Mouse (Mus musculus): ENCODE results near the gene Rnaseh2c.

Rnaseh2c gene

DNA sequence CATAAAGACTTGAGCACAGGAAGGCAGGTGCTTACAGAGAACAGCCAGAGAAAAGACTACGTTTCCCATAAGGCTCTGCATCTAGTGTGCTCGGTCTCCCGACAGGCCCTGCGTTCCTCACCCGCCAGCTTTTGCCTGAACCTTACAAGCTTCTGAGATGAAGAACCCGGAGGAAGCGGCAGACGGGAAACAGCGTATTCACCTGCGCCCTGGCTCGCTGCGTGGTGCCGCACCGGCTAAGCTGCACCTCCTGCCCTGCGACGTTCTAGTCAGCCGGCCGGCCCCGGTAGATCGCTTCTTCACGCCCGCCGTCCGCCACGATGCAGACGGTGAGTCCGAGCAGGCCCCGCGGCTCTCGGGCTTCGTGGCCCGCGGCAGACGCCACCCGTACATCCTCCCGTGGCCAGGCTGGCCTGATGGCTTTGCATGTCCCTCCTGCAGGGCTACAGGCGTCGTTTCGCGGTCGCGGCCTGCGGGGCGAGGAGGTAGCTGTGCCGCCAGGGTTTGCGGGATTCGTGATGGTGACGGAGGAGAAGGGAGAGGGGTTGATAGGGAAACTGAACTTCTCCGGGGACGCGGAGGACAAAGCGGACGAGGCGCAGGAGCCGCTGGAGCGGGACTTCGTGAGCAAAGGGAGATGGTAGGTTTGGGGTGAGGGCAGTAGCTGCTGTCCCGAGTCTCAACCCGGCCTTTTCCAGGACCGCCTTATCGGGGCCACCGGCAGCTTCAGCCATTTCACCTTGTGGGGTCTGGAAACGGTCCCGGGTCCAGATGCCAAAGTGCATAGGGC lies at the start of gene Rnaseh2c:
Gene Rnaseh2c, plus strand, starts transcription at position 122 of the 790 bp plus-strand sequence.
- DNase-seq (ENCODE audit: low spot score), result peak; percentile 74

DNA sequence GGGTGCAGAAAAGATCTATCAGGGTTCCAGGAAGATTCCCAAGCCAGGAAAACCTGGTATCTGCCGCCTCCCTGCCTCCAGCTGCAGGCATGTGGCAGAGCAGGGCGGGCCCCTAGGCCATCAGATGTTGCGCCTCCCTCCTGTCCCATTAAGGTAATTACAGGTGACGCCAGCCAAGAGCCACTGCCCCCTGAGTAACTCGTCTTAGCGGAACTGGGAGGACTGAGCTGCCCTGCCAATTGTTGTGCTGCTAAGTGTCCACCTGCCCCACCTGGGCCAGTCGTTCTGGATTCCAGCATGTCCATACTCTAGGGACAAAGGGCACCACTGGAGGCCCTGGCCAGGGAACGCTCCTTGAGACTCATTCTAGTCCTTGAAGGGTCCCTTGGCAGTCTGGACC lies 47.9 kb upstream of the Rnaseh2c start:
- no peak for DNase-seq (ENCODE audit: low spot score)

DNA sequence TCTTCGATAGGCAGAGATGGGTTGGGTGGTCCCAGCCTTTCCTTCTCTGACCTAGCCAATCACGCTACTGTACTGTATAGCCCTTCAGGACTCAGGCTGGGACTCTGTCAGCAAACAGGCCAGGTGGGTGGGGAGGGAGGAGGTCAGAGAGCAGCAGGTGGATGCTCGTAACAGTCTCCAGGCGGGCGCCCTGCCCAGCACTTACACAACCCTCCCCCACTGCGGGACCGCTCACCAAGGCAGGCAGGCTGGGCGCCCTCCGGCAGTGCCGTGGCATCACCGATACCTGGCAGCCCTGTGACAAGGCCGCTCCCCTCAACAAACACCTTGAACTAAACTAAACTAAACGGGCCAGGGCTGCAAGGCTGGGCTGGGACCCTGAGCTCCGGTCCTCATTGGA lies 47.5 kb upstream of the Rnaseh2c start:
- no peak for DNase-seq (ENCODE audit: low spot score)

DNA sequence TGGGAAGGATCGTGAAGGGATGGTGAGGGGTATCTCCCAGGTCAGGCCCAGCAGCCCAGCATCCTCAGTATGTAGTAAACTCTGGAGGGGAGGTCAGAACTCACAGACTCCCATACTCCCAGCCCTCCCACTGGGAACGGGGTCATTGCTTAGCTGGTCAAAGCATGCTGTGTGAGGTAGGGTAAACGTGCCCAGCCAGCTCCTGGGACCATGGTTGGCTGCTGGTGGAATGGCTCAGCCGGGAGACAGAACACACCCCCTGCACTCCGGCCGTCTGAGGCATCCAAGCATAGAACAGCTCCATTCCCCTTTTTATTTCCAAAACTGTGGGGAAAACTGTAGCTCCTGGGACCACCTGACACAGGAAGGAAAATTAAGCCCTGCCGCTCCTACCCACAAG lies 43.5 kb upstream of the Rnaseh2c start:
- DNase-seq (ENCODE audit: low spot score), result no peak

DNA sequence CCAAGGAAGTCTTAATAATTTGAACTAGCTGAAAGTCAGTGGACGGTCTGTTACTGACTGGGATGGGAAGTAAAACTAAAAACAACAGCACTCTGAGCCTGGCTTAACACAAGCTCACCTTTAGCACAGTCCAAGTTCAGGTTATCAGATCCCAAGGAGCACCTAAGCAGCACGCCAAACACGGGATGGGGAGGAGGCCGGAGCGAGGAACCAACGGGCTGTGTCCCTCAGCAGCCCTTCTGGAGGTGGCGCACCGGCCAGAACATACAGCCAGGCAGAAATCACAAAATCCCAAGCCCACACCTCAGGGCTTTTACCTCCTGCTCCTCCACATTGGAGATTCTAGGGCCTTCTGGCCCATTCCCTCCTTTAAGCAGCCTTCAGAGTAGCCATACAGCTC lies 42.9 kb upstream of the Rnaseh2c start:
- no peak for DNase-seq (ENCODE audit: low spot score)

DNA sequence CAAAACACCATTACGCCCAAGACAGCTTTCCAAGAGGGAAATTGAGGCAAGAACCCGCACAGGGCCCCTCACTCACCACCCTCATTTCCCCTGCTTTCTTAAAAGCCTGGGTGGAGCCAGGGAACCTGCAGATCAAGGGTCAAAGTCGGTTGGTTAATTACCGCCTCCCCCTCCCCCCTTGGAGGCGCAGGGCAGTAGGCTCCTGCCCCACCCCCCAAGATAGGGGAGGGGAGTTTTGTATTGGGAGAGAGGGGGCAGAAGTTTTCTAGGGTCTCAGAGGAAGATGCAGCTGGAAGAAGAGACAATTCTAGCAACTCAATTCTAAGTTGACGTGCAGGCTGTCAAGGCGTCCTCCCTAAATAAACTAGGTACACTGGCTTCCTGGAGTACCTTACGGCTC lies 42.4 kb upstream of the Rnaseh2c start:
- no peak for DNase-seq (ENCODE audit: low spot score)

DNA sequence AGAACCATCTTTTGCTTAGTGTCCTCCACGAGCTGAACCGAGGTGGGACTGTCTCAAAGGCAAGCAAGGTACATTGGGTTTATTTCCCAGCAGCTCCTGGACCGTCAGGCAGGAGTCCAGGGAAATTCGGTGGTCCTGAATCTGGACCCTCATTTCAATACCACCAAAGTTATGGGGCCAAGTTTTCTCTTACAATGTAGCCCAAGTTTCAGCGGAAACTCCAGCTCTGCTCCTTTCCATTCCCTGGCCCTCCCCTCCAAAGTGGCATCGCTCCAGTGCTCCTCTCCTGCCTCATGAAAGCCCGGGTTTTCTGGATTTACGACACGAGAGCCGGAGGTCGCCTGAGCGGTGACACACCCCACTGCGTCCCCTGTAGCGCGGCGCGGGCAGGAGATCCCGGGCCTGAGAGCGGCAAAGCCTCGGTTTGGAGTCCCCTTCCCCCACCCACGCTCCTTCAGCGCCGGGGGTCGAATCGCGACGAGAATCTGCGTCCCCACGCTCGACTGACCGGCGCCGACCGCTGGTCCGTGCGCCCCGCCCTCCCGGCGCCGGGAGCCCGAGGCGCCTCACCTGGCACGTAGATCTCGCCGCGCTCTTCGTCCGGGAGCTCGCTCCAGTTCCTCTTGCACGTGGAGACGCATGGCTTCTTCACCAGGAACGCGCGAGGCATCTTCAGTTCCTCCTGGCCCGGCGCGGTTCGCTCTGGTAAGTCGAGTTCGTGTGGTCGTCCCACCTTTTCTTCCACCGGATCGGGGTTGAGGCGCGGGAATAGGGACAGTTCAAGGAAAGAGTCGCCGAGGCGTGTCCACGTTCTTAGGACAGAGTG lies 41.8 kb upstream of the Rnaseh2c start:
- DNase-seq (ENCODE audit: low spot score), result no peak

DNA sequence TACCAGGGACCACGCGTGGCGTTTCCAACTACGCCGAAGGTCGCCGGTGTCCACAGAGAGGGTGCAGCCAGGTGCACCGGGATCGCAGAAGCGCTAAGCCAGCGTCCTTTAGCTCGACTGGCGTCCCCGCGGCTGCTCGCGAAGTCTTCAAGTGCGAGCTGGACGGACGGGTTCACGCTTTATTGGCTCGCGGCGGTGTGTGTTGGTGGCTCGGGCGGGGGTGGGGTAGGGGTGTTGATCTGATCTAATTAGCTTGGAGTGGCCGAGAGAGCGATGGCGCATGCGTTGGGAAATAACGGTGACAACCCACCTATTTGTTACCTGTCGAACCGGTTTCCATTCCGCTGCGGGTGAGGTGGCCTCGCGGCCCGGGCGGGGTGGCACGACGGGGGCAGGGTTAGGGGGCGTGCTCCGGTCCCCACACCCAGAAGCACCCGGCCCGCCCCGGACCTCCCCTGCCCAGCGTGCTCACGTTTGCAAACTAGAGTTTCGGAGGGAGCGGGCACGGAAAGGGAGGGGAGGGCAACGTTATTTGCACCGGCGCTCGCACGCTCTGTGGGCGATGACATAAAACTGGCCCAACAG lies 41.1 kb upstream of the Rnaseh2c start, which contains the start of gene Ovol1:
Gene Ovol1, minus strand, starts transcription at position 190 of the 585 bp plus-strand sequence.
- no peak for DNase-seq (ENCODE audit: low spot score)

DNA sequence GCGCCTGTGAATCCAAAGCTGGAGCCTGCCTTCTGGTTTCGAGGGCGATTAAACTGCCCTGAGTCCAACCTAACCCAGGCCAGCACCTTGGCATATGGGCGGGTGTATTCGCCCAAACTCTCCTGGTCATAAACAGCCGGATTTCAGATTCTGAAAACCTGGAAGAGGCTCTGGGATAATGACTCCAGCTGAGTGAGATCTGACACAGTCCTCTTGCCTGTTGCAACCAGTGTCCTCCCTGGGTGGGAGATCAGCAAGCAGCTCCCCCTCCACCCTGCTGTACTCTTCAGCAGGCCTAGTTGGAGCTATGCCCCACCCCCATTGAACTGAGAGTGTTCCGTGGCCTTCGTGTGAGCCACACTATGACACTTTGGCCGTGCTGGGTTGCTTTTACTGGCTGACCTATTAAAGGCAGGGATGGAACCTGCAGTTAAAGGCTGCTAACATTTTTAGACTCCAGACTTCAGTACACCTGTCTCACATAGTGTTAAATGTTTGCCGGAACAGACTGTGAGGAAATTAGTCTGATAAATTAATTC lies 40.4 kb upstream of the Rnaseh2c start:
- no peak for DNase-seq (ENCODE audit: low spot score)

DNA sequence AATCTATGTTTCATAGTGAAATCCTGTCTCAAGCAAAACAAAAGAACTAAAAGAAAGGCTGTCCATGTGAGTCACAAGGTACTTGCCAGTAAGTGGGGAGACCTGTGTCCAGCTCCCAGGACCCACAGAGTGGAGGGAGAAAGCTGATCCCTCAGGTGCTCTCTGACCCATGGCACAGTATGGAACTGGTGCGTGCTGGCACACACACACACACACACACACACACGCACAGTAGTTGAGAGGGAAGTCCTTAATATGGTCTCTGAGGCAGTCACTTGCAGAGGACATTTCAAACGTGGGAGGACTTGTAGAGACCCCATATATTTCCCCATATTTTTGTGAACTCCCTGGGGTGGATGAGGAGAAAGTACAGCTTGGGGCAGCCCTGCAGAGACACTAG lies 39.8 kb upstream of the Rnaseh2c start:
- no peak for DNase-seq (ENCODE audit: low spot score)

DNA sequence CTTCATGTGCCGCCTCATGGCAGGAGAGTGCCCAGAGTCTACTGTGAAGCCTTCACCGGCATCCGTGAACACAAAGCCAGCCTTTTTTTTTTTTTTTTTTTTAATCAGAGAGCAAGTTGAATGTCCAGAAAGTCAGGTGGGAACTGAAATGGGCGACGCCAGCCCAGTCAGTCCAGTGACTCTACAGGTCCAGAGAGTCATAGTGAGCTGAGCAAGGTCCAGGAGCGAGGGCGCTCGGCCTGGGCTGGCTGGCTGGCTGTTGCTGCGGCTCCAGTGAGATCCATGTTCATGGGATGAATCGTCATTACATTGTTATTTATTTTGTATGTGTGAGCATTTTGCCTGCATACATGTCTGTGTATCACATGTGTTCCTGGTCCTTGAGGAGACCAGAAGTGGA lies 38.9 kb upstream of the Rnaseh2c start:
- DNase-seq (ENCODE audit: low spot score), result no peak

DNA sequence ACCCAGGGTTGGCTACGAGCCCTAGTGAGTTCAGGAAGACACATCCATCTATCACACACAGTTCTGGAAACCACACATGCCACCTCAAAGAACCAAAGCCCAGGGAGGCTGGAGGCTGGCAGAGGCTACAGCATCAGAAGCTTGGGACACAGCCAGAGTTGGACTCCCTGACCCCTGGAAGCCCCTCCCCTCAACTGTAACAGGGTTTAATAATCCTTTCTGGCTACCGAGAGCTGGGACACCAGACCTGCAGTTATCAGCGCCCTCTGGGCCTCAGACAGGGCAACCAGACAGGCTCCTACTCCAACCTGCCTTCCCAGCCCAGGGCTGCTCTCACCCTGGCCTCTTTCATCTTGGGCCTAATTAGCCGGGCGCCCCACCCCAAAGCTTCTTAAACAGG lies 35.4 kb upstream of the Rnaseh2c start:
- no peak for DNase-seq (ENCODE audit: low spot score)

DNA sequence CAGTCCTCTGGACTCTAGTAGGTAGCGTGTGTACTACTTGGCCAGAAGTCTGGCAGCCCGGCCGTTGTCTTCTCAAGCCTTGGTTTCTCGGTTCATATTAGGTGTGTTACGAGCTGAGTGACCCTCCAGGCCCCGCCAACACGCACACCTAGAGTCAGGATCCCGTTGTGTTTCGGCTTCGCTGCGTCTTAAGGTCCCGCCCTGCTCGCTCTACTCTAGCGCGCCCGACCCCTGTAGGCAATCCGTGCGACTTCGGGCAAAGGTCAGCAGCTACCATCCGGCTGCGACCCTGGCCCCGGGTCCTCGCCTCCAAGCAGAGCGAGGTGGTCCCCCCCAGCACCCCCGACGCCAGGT lies 34.5 kb upstream of the Rnaseh2c start:
- no peak for DNase-seq (ENCODE audit: low spot score)

DNA sequence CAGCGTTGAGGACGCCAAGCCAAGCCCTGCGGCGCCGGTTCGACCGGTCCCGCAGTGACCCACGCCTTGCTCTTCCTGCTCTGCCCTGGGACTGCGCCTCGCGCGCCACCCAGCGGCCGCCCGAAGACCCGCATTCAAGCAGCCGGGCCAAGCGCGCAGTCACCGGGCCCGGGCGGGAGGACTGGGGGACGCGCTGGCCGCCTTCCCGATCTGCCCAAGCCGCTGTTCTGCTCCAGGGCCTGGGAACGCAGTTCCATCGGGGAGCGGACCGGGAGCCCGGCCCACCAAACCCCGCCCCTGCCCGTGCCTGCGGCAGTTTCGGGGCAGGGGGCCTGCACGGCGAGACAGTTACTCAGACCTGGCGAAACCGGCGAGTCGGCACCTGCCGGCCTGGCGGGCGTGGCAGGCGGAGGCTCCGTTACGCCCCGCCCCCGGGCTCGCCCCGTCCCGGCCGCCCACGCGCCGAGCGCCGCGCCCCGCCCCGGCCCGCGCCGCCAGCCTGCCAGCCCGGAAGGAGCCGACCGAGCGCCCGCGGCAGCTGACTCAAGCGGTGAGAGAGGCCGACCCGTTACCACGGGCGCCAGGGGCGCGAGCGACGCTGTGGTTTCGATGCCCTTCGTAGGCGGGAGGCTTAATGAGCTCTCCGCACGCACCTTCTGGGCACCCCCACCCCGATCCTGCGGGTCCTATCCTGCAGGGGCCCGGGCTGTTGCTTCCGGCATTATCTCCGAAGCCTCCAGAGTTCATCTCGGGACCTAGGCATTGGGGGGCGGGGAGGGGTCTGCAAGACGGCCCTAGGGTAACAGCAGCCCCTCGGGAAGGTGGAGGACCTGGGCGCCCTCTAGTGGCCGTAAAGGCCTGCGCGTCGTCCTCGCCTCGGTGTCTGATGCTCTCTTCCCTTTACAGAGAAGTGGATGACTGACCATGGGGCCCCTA lies 33.9 kb upstream of the Rnaseh2c start, which contains the start of gene Ap5b1:
Gene Ap5b1, plus strand, starts transcription at position 492 of the 936 bp plus-strand sequence.
- DNase-seq (ENCODE audit: low spot score), result peak; percentile 91

DNA sequence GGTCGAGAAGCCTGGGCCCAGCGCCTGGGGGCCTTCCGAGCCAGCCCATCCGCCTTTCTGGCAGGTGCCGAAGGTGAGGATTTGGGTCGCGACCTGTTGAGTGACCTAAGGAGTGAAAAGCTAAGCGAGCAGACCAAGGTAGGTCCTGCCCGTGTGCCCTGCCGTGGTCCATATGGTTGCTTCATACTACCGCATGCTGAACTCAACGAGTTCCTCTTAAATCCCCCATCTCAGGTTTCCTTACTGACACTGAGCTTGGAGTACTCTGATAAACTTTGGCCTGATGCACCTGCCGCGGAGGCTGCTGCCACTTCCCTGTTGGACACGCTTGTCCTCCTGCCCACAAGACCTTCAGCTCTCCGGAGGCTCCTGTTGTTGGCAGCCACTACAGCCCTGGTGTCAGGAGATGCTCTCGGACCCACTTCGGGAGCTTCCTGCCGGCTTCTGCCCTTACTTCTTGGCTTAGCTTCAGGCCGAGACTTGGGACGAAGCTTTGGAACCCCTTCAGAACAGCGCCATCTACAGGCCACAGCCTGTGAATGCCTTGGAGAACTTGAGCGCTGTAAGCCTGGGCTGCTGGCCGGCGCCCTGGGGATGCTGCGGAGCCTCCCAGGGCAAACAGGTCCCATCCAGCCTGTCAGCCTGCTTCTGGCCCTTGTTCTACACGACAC lies 33.1 kb upstream of the Rnaseh2c start:
- DNase-seq (ENCODE audit: low spot score), result peak; percentile 90

DNA sequence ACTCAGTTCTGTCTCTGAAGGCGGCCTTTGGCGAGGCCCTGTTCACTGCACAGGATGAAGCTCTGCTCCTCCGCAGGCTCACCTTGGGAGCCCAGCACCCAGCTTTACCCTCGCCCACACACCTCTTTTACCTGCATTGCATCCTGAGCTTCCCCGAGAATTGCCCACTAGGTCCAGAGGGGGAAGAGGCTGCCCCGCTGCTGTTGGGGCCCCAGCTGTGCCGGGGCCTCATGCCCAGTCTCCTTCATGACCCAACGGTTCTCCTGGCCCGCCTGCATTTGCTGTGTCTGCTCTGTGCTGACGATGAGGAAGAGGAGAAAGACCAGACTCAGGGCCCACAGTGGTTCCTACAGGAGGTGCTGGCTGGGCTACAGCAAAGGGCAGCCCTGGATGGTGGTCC lies 32.2 kb upstream of the Rnaseh2c start:
- DNase-seq (ENCODE audit: low spot score), result no peak

DNA sequence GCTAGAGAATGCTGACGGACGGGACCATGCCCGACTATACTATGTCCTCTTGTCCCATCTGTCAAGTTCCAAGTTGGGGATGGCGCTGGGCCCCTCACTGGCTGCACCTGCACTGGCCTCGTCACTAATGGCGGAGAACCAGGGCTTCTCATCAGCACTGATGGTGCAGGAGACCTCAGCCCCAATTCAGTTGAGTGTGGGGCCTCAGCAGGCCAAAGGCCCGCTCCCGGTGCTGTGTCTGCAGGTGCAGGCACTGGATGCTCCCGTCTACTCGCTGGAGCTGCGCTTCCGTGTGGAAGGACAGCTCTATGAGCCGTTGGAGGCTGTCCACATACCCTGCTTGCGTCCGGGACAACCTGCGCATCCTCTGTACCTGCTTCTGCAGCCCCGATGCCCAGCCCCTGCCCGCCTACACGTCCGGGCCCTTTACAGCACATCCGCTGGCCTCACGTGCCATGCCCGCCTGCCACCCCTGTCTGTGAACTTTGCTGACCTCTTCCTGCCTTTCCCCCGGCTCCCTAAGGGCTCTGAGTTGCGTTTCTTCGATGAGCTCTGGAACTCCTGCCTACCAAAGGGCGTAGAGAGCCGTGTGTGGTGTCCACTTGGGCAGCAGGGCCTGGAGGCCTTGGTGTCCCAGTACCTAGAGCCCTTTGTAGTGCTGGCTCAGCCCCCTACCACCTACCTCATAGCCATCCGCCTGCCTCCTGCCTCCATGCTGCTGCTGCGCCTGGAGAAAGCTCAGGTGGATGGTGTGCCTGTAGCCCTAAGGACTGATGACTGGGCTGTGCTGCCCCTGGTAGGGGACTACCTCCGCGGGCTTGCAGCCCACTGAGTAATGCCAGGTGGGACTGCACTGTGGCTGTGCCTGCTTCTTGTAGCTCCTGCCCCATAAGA lies 31.1 kb upstream of the Rnaseh2c start:
- DNase-seq (ENCODE audit: low spot score), result no peak

DNA sequence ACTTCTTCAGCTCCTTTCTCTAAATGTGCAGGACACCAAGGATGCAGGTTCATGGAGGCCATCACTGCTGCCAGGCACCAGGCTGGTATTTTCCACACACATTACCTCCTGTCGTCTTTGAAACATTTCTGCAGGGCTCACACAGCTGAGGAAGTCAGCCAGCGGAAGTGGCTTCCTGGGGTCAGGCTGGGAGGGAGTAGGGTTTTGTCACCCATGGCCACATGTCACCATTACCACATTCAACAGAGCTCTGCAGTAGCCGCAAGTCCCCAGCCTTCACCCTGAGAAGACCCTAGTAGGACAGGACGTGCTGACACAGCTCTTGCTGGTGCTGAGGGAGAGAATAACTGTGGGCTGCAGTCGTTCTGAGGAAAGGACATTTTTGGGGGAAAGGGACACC lies 29.8 kb upstream of the Rnaseh2c start:
- no peak for DNase-seq (ENCODE audit: low spot score)

DNA sequence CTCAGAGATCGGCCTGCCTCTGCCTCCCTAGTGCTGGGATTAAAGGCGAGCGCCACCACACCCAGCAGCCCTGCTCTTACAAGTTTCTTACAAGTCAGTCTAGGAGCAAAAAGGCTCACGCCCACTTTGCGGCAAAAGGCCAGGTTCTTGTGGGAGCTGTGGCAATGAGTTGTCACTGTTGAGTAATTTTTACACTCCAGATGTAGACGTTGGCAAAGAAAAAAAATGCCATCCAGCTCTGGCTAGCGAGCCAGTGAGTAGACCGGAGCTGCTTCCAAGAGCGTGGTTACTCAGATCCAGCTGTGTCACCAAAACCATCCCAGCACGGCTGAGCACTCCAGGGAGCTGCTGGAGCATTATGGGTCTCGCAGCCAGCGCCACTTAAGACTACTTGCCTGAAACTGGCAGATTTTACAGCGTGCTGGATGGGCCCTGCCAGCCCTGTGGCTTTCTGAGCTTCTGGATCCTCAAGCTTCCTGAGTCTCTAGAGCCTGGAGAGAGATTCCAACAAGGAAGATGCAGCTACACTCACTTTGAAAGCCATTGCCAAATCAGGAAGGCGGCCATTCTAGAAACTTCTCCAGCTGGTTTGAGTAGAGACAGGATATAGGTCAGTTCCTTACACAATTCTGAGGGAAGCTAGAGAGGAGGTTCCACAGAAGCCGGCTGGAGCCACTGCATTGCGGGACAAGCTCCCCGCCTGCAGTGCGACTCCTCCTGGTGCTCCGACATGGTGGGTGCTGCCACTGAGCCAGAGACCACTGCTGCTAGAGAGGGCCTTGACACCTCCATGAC lies 29.1 kb upstream of the Rnaseh2c start:
- no peak for DNase-seq (ENCODE audit: low spot score)
